Mouse (Mus musculus): ENCODE results near the gene Cenpt. TPM values are rescaled to one million over a fixed set of nuclear protein-coding genes. Genes with fewer than 3 reads are reported as not detected.
A peak's percentile ranks its signal among the peaks of the same experiment; 100 is the strongest.

Gene Cenpt
- polyA plus RNA-seq (2014; fragmentation: Nextera tagmentation; extraction: Ambion mirVana) = 55.4 TPM in 2 replicates

- Histone ChIP-seq H3K36me3 (ENCODE audit: control insufficient read depth, insufficient read depth, low read length) (no peaks in the 10 kb centered on the region), H3K9ac (ENCODE audit: low read depth, low read length) (no peak within 1 kb of the TSS), H3K9me3 (ENCODE audit: control insufficient read depth, low read length) (no peaks in the 10 kb centered on the region), H3K27ac (ENCODE audit: low read depth, low read length) (no peak within 1 kb of the TSS), H3K27me3 (ENCODE audit: control insufficient read depth, insufficient read depth, low read length) (no peaks in the 10 kb centered on the region), H3K4me3 (ENCODE audit: low read depth, low read length) (no peak within 1 kb of the TSS), H3K4me2 (replicated peaks; ENCODE audit: low read depth, low read length) (no peak within 1 kb of the TSS), H3K4me1 (replicated peaks; ENCODE audit: control insufficient read depth, insufficient read depth, low read length) (peaks cover 13% of the 10 kb centered on the region)
- ATAC-seq (ENCODE audit: low FRiP score) (no peak), DNase-seq (ENCODE audit: low spot score) (no peak)
- WGBS = 89% methylated on average over 3 of the region's 3 CpGs
Measured at GRCm38 (mm10) chr8:105853178-105853577, at the start of gene Cenpt. Gene Cenpt (minus strand): TSS chr8:105853278.

- Histone ChIP-seq H3K9me3 (ENCODE audit: control insufficient read depth, low read length) (no peaks in the 10 kb centered on the region), H3K27ac (ENCODE audit: low read depth, low read length) (peak overlapping the region; percentile 79), H3K4me3 (ENCODE audit: low read depth, low read length) (peak overlapping the region; percentile 92), H3K27me3 (ENCODE audit: control insufficient read depth, insufficient read depth, low read length) (no peaks in the 10 kb centered on the region), H3K4me2 (replicated peaks; ENCODE audit: low read depth, low read length) (peak overlapping the region; percentile 80), H3K9ac (ENCODE audit: low read depth, low read length) (peak overlapping the region; percentile 95), H3K36me3 (ENCODE audit: control insufficient read depth, insufficient read depth, low read length) (no peaks in the 10 kb centered on the region), H3K4me1 (replicated peaks; ENCODE audit: control insufficient read depth, insufficient read depth, low read length) (no peaks in the 10 kb centered on the region)
- ATAC-seq (ENCODE audit: low FRiP score) (0 out of 2 replicates have a peak, but pooled peaks have one; percentile 6), DNase-seq (ENCODE audit: low spot score) (no peak)
- 43% methylated on average over 16 of the region's 16 CpGs for WGBS
Measured at GRCm38 (mm10) chr8:105900941-105901616, 48.0 kb upstream of the Cenpt start.

- DNase-seq (ENCODE audit: low spot score) = peak; percentile 96
- H3K4me2 ChIP-seq (replicated peaks; ENCODE audit: low read depth, low read length) = peak within 1 kb of the TSS; percentile 80
- H3K27ac ChIP-seq (ENCODE audit: low read depth, low read length) = peak within 1 kb of the TSS; percentile 79
- no peaks in the 10 kb centered on the region for H3K4me1 ChIP-seq (replicated peaks; ENCODE audit: control insufficient read depth, insufficient read depth, low read length)
- no peaks in the 10 kb centered on the region for H3K27me3 ChIP-seq (ENCODE audit: control insufficient read depth, insufficient read depth, low read length)
- peak within 1 kb of the TSS; percentile 95 for H3K9ac ChIP-seq (ENCODE audit: low read depth, low read length)
- peak within 1 kb of the TSS; percentile 92 for H3K4me3 ChIP-seq (ENCODE audit: low read depth, low read length)
- under 1% methylated on average over 67 of the region's 68 CpGs for WGBS
- ATAC-seq (ENCODE audit: low FRiP score) = peak; percentile 97
- H3K36me3 ChIP-seq (ENCODE audit: control insufficient read depth, insufficient read depth, low read length) = no peaks in the 10 kb centered on the region
- H3K9me3 ChIP-seq (ENCODE audit: control insufficient read depth, low read length) = no peaks in the 10 kb centered on the region
Measured at GRCm38 (mm10) chr8:105900180-105900940, 47.3 kb upstream of the Cenpt start, which contains the start of gene Pskh1. Gene Pskh1 (plus strand): TSS chr8:105900441.

- Histone ChIP-seq H3K27me3 (ENCODE audit: control insufficient read depth, insufficient read depth, low read length) (no peaks in the 10 kb centered on the region), H3K4me3 (ENCODE audit: low read depth, low read length) (no peak overlapping the region), H3K9ac (ENCODE audit: low read depth, low read length) (no peak overlapping the region), H3K36me3 (ENCODE audit: control insufficient read depth, insufficient read depth, low read length) (no peaks in the 10 kb centered on the region), H3K9me3 (ENCODE audit: control insufficient read depth, low read length) (no peaks in the 10 kb centered on the region), H3K4me1 (replicated peaks; ENCODE audit: control insufficient read depth, insufficient read depth, low read length) (peaks cover 3% of the 10 kb centered on the region; the same call in 1 of the 2 replicates), H3K27ac (ENCODE audit: low read depth, low read length) (no peak overlapping the region), H3K4me2 (replicated peaks; ENCODE audit: low read depth, low read length) (no peak overlapping the region)
- WGBS = 88% methylated on average over 9 of the region's 9 CpGs
- DNase-seq (ENCODE audit: low spot score) (no peak), ATAC-seq (ENCODE audit: low FRiP score) (no peak)
Measured at GRCm38 (mm10) chr8:105897801-105898480, 44.9 kb upstream of the Cenpt start.

- Histone ChIP-seq H3K4me2 (replicated peaks; ENCODE audit: low read depth, low read length) (no peak within 1 kb of the TSS), H3K4me1 (replicated peaks; ENCODE audit: control insufficient read depth, insufficient read depth, low read length) (peaks cover 3% of the 10 kb centered on the region; the same call in 1 of the 2 replicates), H3K4me3 (ENCODE audit: low read depth, low read length) (no peak within 1 kb of the TSS), H3K9ac (ENCODE audit: low read depth, low read length) (no peak within 1 kb of the TSS), H3K36me3 (ENCODE audit: control insufficient read depth, insufficient read depth, low read length) (peaks cover 17% of the 10 kb centered on the region), H3K27ac (ENCODE audit: low read depth, low read length) (no peak within 1 kb of the TSS), H3K9me3 (ENCODE audit: control insufficient read depth, low read length) (no peaks in the 10 kb centered on the region), H3K27me3 (ENCODE audit: control insufficient read depth, insufficient read depth, low read length) (no peaks in the 10 kb centered on the region)
- DNase-seq (ENCODE audit: low spot score) (peak; percentile 81), ATAC-seq (ENCODE audit: low FRiP score) (peak; percentile 93)
- WGBS = 3% methylated on average over 11 of the region's 11 CpGs
Measured at GRCm38 (mm10) chr8:105893339-105893738, 40.3 kb upstream of the Cenpt start, which contains the start of gene Nrn1l. Gene Nrn1l (plus strand): TSS chr8:105893567.

- H3K4me2 ChIP-seq (replicated peaks; ENCODE audit: low read depth, low read length) = no peak overlapping the region
- peaks cover 17% of the 10 kb centered on the region for H3K36me3 ChIP-seq (ENCODE audit: control insufficient read depth, insufficient read depth, low read length)
- H3K27ac ChIP-seq (ENCODE audit: low read depth, low read length) = no peak overlapping the region
- ATAC-seq (ENCODE audit: low FRiP score) (peak; percentile 33; the same call in 1 of the 2 replicates), DNase-seq (ENCODE audit: low spot score) (peak; percentile 16)
- no peak overlapping the region for H3K9ac ChIP-seq (ENCODE audit: low read depth, low read length)
- no peaks in the 10 kb centered on the region for H3K9me3 ChIP-seq (ENCODE audit: control insufficient read depth, low read length)
- H3K4me1 ChIP-seq (replicated peaks; ENCODE audit: control insufficient read depth, insufficient read depth, low read length) = peaks cover 3% of the 10 kb centered on the region; the same call in 1 of the 2 replicates
- 89% methylated on average over 6 of the region's 6 CpGs for WGBS
- no peak overlapping the region for H3K4me3 ChIP-seq (ENCODE audit: low read depth, low read length)
- H3K27me3 ChIP-seq (ENCODE audit: control insufficient read depth, insufficient read depth, low read length) = no peaks in the 10 kb centered on the region
Measured at GRCm38 (mm10) chr8:105892432-105892831, 39.4 kb upstream of the Cenpt start.

GRCm38 (mm10) chr8:105890870-105891269, 37.8 kb upstream of the Cenpt start:
- Histone ChIP-seq H3K36me3 (ENCODE audit: control insufficient read depth, insufficient read depth, low read length) (peaks cover 17% of the 10 kb centered on the region), H3K9ac (ENCODE audit: low read depth, low read length) (no peak overlapping the region), H3K4me1 (replicated peaks; ENCODE audit: control insufficient read depth, insufficient read depth, low read length) (peaks cover 3% of the 10 kb centered on the region; the same call in 1 of the 2 replicates), H3K4me3 (ENCODE audit: low read depth, low read length) (no peak overlapping the region), H3K4me2 (replicated peaks; ENCODE audit: low read depth, low read length) (no peak overlapping the region), H3K9me3 (ENCODE audit: control insufficient read depth, low read length) (no peaks in the 10 kb centered on the region), H3K27me3 (ENCODE audit: control insufficient read depth, insufficient read depth, low read length) (no peaks in the 10 kb centered on the region), H3K27ac (ENCODE audit: low read depth, low read length) (no peak overlapping the region)
- ATAC-seq (ENCODE audit: low FRiP score) (no peak), DNase-seq (ENCODE audit: low spot score) (no peak)
- WGBS = 95% methylated on average over 6 of the region's 6 CpGs

GRCm38 (mm10) chr8:105889756-105890465, 36.8 kb upstream of the Cenpt start:
- Histone ChIP-seq H3K4me3 (ENCODE audit: low read depth, low read length) (no peak overlapping the region), H3K9me3 (ENCODE audit: control insufficient read depth, low read length) (no peaks in the 10 kb centered on the region), H3K9ac (ENCODE audit: low read depth, low read length) (no peak overlapping the region), H3K36me3 (ENCODE audit: control insufficient read depth, insufficient read depth, low read length) (peaks cover 20% of the 10 kb centered on the region), H3K4me2 (replicated peaks; ENCODE audit: low read depth, low read length) (no peak overlapping the region), H3K27me3 (ENCODE audit: control insufficient read depth, insufficient read depth, low read length) (no peaks in the 10 kb centered on the region), H3K4me1 (replicated peaks; ENCODE audit: control insufficient read depth, insufficient read depth, low read length) (peaks cover 3% of the 10 kb centered on the region; the same call in 1 of the 2 replicates), H3K27ac (ENCODE audit: low read depth, low read length) (no peak overlapping the region)
- WGBS = 92% methylated on average over 12 of the region's 12 CpGs
- DNase-seq (ENCODE audit: low spot score) = no peak
- ATAC-seq (ENCODE audit: low FRiP score) = no peak

All from hindbrain, embryonic 11.5 days (tissue).